Mouse (Mus musculus) intestine, embryonic 14.5 days (tissue): ENCODE data around the gene Rnf215. TPM values are rescaled to one million over a fixed set of nuclear protein-coding genes. Genes with fewer than 3 reads are reported as not detected.

Experiments used
- ATAC-seq: fragments of 200-750 bp; cut with Nextera tagmentation; replicated peaks from 2 replicates; pipeline ENCODE4 v1.8.0; 2017; ENCODE audit warnings: low read depth, moderate number of reproducible peaks, moderate TSS enrichment, moderate library complexity; ENCODE audit not compliant: low FRiP score, low TSS enrichment
- DNase-seq: peaks from one replicate; pipeline ENCODE4 v3.0.0-alpha.2; 2018; ENCODE audit warnings: low spot score
- H3K27ac ChIP-seq: fragments of 300-500 bp; sonication (generic); 2 replicates; pipeline ENCODE4 v1.5.1; 2014; ENCODE audit warnings: low read depth, mild to moderate bottlenecking, control low read depth
- H3K27me3 ChIP-seq: fragments of 300-500 bp; sonication (generic); replicated peaks from 2 replicates; pipeline ENCODE4 v1.6.1; 2014; ENCODE audit warnings: low read length, control low read depth; ENCODE audit not compliant: control insufficient read depth, insufficient read depth
- H3K36me3 ChIP-seq: fragments of 300-500 bp; sonication (generic); 2 replicates; pipeline ENCODE4 v1.6.1; 2014; ENCODE audit warnings: low read length, control low read depth; ENCODE audit not compliant: control insufficient read depth, insufficient read depth
- H3K4me1 ChIP-seq: fragments of 300-500 bp; sonication (generic); replicated peaks from 2 replicates; pipeline ENCODE4 v1.6.1; 2014; ENCODE audit warnings: low read length, control low read depth, mixed read lengths; ENCODE audit not compliant: control insufficient read depth, insufficient read depth
- H3K4me2 ChIP-seq: fragments of 300-500 bp; sonication (generic); 2 replicates; pipeline ENCODE4 v1.6.1; 2014; ENCODE audit warnings: low read length
- H3K4me3 ChIP-seq: fragments of 300-500 bp; sonication (generic); 2 replicates; pipeline ENCODE4 v1.5.1; 2014; ENCODE audit warnings: low read depth, low read length, control low read depth, mixed read lengths
- H3K9ac ChIP-seq: fragments of 300-500 bp; sonication (generic); 2 replicates; pipeline ENCODE4 v1.6.1; 2014; ENCODE audit warnings: mild to moderate bottlenecking, low read length
- H3K9me3 ChIP-seq: fragments of 300-500 bp; sonication (generic); 2 replicates; pipeline ENCODE4 v1.6.1; 2016; ENCODE audit warnings: low read length, control low read depth; ENCODE audit not compliant: control insufficient read depth
- WGBS: fragments of 180-500 bp; shearing (Covaris S2); extraction: QIAGEN DNeasy Blood & Tissue Kit; methylation state at CpG from one replicate; pipeline ENCODE4 v1.1.7; 2014; 5-methylcytosine and 5-hydroxymethylcytosine counted together
- polyA plus RNA-seq: library from polyadenylated mRNA; unstranded; fragments of >200 nt; fragmentation: Nextera tagmentation; extraction: Ambion mirVana; gene quantifications from 2 replicates; pipeline ENCODE4 v1.2.1, GENCODE M21; 2014

Rnf215 gene
- polyA plus RNA-seq, 1 experiment from 2014 or later = 24.9 TPM

DNA sequence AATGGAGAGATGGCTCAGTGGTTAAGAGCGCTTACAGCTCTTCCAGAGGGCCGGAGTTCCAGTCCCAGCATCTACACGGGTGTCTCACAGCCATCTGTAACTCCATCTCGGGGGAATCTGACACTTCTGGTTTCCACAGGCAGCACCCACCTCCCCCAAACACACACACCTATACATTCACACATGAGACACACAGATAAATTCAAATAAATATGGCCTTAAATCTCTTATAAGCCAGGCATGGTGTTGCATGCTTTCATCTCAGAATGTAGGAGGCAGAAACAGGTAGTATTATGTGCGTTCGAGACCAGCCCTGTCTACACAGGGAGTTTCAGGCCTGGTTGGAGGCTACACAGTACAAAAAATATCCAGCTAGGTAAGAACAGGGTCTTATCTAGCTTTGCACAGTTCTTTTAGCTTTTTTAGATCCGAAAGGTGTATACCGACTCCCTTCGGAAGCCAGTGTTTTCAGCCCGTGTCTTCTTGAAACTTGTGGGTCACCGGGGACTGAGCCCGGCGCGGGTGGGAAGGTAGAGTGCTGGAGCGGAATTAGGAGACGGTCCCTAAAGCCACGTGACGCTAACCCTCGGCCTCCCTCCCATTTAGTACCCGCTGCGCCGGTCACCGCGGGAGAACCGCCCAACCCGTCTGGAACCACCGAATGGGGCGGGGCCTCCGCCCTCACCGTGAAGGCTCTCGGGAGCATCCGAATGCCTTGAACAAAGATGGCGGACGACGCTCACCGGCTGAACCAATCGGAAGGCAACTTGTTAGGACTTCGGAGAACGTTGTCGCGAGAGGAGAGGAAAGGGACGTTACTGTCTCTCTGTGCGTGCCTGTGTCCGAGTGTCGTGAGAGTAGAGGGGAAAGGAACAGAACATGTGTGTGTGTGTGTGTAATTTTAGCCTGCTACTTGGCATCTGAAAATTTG, 38.7 kb upstream of the Rnf215 start:
- peak; percentile 94 for DNase-seq
- 3% methylated on average over 45 of the region's 45 CpGs for WGBS
- H3K36me3 ChIP-seq = peaks cover 11% of the 10 kb centered on the region
- peak; percentile 91 for ATAC-seq
- H3K27me3 ChIP-seq = no peaks in the 10 kb centered on the region
- H3K4me2 ChIP-seq = peak overlapping the region; percentile 70
- H3K9ac ChIP-seq = peak overlapping the region; percentile 62
- peaks cover 15% of the 10 kb centered on the region for H3K4me1 ChIP-seq
- H3K4me3 ChIP-seq = peak overlapping the region; percentile 59
- H3K9me3 ChIP-seq = no peaks in the 10 kb centered on the region
- peak overlapping the region; percentile 83 for H3K27ac ChIP-seq

DNA sequence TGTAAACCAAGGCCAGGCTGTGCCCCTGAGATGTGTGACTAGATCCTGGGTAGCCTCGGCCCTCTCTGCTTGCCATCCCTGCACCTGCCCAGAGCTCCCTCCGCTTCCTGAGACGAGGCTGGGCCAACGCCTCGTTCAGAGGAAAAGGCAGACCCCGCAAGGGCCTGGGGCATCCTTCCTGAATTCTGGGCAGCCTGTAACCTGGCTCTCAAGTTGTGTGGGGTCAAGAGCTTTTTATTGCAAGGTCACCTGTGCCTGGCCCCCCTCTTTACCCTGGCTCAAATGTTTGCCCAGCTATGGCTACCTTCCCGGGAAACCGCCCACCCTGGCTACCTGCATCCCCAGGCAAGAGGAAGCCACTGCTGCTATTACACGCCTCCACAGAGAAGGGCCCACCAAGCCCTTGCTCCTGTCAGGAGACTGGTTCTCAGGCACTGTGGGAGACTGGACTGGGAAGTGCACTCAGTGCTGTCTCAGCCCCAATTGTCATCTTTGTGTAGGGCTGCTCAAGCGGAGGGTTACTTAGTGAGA, 37.8 kb upstream of the Rnf215 start:
- Histone ChIP-seq H3K27me3 (no peaks in the 10 kb centered on the region), H3K36me3 (peaks cover 3% of the 10 kb centered on the region; the same call in 1 of the 2 replicates), H3K9me3 (no peaks in the 10 kb centered on the region), H3K4me1 (peaks cover 15% of the 10 kb centered on the region), H3K9ac (peak overlapping the region; percentile 62), H3K4me2 (peak overlapping the region; percentile 70), H3K27ac (peak overlapping the region; percentile 76), H3K4me3 (peak overlapping the region; percentile 59)
- no peak for DNase-seq
- peak; percentile 20 for ATAC-seq
- WGBS = 17% methylated on average over 10 of the region's 10 CpGs

DNA sequence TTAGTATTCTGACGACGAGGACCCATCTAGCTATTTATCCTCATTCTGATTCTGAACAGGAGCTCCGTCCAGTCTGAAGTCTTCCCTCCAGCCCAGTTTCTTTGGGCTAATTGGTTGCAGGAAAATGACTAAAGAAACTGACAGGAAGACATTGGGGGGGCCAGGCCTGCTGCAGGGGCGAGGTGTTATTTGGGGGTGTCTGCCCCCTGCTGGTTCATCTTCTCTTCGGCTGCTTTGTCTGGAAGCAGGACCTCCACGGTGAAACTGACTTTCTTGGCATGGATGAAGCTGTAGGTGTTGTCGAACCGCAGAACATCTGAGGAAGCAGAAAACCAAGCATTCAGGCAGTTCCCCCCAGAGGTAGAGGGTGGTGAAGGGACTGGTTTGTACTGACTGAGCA, 36.9 kb upstream of the Rnf215 start:
- Histone ChIP-seq H3K27me3 (no peaks in the 10 kb centered on the region), H3K4me2 (no peak overlapping the region), H3K9me3 (no peaks in the 10 kb centered on the region), H3K27ac (no peak overlapping the region), H3K36me3 (no peaks in the 10 kb centered on the region), H3K4me1 (peaks cover 15% of the 10 kb centered on the region), H3K4me3 (no peak overlapping the region), H3K9ac (no peak overlapping the region)
- WGBS = 67% methylated on average over 8 of the region's 8 CpGs
- no peak for DNase-seq
- ATAC-seq = no peak

GRCm38 (mm10) chr11:4098816-4099215, 36.2 kb upstream of the Rnf215 start:
- DNase-seq = no peak
- 74% methylated on average over 7 of the region's 7 CpGs for WGBS
- Histone ChIP-seq H3K4me3 (no peak overlapping the region), H3K4me2 (no peak overlapping the region), H3K27me3 (no peaks in the 10 kb centered on the region), H3K27ac (no peak overlapping the region), H3K4me1 (peaks cover 15% of the 10 kb centered on the region), H3K9ac (no peak overlapping the region), H3K36me3 (no peaks in the 10 kb centered on the region), H3K9me3 (no peaks in the 10 kb centered on the region)
- ATAC-seq = no peak

DNA sequence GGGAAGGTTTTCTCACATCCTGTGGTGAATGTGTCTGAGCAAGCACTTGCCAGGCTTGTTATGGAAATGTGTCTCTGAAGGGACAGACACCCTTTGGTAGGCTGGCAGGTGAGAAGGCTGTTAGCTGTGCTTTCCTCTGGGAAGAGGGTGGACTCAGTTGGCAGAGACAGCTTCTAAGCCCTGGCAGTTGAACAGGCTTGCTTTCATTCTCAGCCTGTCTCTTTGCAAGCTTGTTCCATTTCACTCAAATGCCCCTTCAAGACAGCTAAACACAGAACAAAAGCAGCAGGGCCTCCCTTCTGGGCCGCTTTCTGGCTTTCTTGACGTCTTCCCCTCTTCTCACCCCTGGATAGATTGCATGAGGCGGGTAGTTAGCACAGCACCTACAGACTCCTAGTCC, 35.6 kb upstream of the Rnf215 start:
- Histone ChIP-seq H3K4me2 (no peak overlapping the region), H3K4me3 (no peak overlapping the region), H3K4me1 (peaks cover 14% of the 10 kb centered on the region), H3K9ac (no peak overlapping the region), H3K27ac (no peak overlapping the region), H3K36me3 (no peaks in the 10 kb centered on the region), H3K27me3 (no peaks in the 10 kb centered on the region), H3K9me3 (no peaks in the 10 kb centered on the region)
- ATAC-seq (no peak), DNase-seq (no peak)
- 60% methylated on average over 3 of the region's 3 CpGs for WGBS

- no peak overlapping the region for H3K27ac ChIP-seq
- no peaks in the 10 kb centered on the region for H3K9me3 ChIP-seq
- no peak for ATAC-seq
- H3K4me1 ChIP-seq = peaks cover 4% of the 10 kb centered on the region; the same call in 1 of the 2 replicates
- no peak overlapping the region for H3K9ac ChIP-seq
- no peaks in the 10 kb centered on the region for H3K36me3 ChIP-seq
- no peak overlapping the region for H3K4me2 ChIP-seq
- WGBS = 77% methylated on average over 5 of the region's 5 CpGs
- no peak for DNase-seq
- H3K4me3 ChIP-seq = no peak overlapping the region
- no peaks in the 10 kb centered on the region for H3K27me3 ChIP-seq
Observed at GRCm38 (mm10) chr11:4101851-4102250, 33.2 kb upstream of the Rnf215 start.

DNA sequence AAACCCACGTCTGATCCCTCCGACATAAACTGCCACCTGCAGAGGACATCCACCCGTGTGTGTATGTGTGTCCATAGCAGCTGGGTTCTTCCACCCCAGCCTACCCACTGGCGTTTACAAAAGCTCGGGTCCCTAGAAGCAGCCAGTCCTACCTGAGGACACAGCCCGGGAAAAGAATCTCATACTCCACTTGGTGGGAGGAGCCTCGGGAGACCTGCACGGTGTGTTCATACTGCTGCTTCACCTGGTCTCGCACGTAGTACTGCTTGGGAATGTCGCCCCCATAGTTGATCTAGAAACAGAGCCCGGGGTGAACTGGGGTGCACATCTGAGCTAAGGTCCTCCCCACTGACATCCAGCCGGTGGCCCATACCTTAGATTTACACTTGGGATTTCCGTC, 31.5 kb upstream of the Rnf215 start:
- DNase-seq (no peak), ATAC-seq (no peak)
- no peaks in the 10 kb centered on the region for H3K9me3 ChIP-seq
- no peak overlapping the region for H3K9ac ChIP-seq
- H3K4me3 ChIP-seq = no peak overlapping the region
- H3K4me1 ChIP-seq = no peaks in the 10 kb centered on the region
- H3K36me3 ChIP-seq = no peaks in the 10 kb centered on the region
- WGBS = 78% methylated on average over 14 of the region's 14 CpGs
- H3K4me2 ChIP-seq = no peak overlapping the region
- H3K27ac ChIP-seq = no peak overlapping the region
- no peaks in the 10 kb centered on the region for H3K27me3 ChIP-seq

- WGBS = 87% methylated on average over 5 of the region's 5 CpGs
- H3K9ac ChIP-seq = no peak overlapping the region
Observed at GRCm38 (mm10) chr11:4104989-4105388, 30.0 kb upstream of the Rnf215 start.

More at GRCm38 (mm10) chr11:4104989-4105388, 30.0 kb upstream of the Rnf215 start:
- H3K4me3 ChIP-seq = no peak overlapping the region
- no peaks in the 10 kb centered on the region for H3K27me3 ChIP-seq
- DNase-seq = no peak
- no peak overlapping the region for H3K27ac ChIP-seq
- no peak overlapping the region for H3K4me2 ChIP-seq
- H3K9me3 ChIP-seq = no peaks in the 10 kb centered on the region
- no peak for ATAC-seq
- H3K36me3 ChIP-seq = no peaks in the 10 kb centered on the region
- no peaks in the 10 kb centered on the region for H3K4me1 ChIP-seq
